Mouse (Mus musculus) stomach, embryonic 15.5 days (tissue): ENCODE measurements around the gene Gpr22. TPM values are rescaled to one million over a fixed set of nuclear protein-coding genes. Genes with fewer than 3 reads are reported as not detected.

Experiments
- ATAC-seq: fragments of 200-750 bp; cut with Nextera tagmentation; 2 replicates; pipeline ENCODE4 v1.8.0; 2017; ENCODE audit warnings: low read depth, moderate number of reproducible peaks, moderate TSS enrichment; ENCODE audit not compliant: insufficient read depth, low FRiP score
- H3K27ac ChIP-seq: fragments of 300-500 bp; sonication (generic); 2 replicates; pipeline ENCODE4 v1.5.1; 2015; ENCODE audit warnings: mild to moderate bottlenecking, inconsistent platforms
- H3K27me3 ChIP-seq: fragments of 300-500 bp; sonication (generic); replicated peaks from 2 replicates; pipeline ENCODE4 v1.6.1; 2015; ENCODE audit warnings: inconsistent platforms
- H3K36me3 ChIP-seq: fragments of 300-500 bp; sonication (generic); 2 replicates; pipeline ENCODE4 v1.6.1; 2015; ENCODE audit warnings: inconsistent platforms
- H3K4me1 ChIP-seq: fragments of 300-500 bp; sonication (generic); 2 replicates; pipeline ENCODE4 v1.6.1; 2015; ENCODE audit warnings: inconsistent platforms
- H3K4me2 ChIP-seq: fragments of 300-500 bp; sonication (generic); 2 replicates; pipeline ENCODE4 v1.6.1; 2015; ENCODE audit warnings: mild to moderate bottlenecking, inconsistent platforms
- H3K4me3 ChIP-seq: fragments of 300-500 bp; sonication (generic); replicated peaks from 2 replicates; pipeline ENCODE4 v1.5.1; 2015; ENCODE audit warnings: inconsistent platforms
- H3K9ac ChIP-seq: fragments of 300-500 bp; sonication (generic); 2 replicates; pipeline ENCODE4 v1.6.1; 2015; ENCODE audit warnings: inconsistent platforms
- H3K9me3 ChIP-seq: fragments of 300-500 bp; sonication (generic); 2 replicates; pipeline ENCODE4 v1.6.1; 2016; ENCODE audit warnings: inconsistent platforms
- WGBS: fragments of 180-500 bp; shearing (Covaris S2); methylation state at CpG from one replicate; pipeline ENCODE4 v1.1.7; 2015; 5-methylcytosine and 5-hydroxymethylcytosine counted together
- polyA plus RNA-seq: library from polyadenylated mRNA; unstranded; fragments of >200 nt; fragmentation: Nextera tagmentation; extraction: Ambion mirVana; gene quantifications from 2 replicates; pipeline ENCODE4 v1.2.1, GENCODE M21; 2015

The Gpr22 gene
- polyA plus RNA-seq, 1 experiment from 2014 or later = 5.6 TPM

GRCm38 (mm10) chr12:31712727-31713126 is 1.0 kb downstream of the Gpr22 start:
- Histone ChIP-seq H3K4me2 (no peak overlapping the region), H3K27me3 (no peaks in the 10 kb centered on the region), H3K9ac (no peak overlapping the region), H3K36me3 (no peaks in the 10 kb centered on the region), H3K27ac (no peak overlapping the region), H3K9me3 (no peaks in the 10 kb centered on the region), H3K4me1 (no peaks in the 10 kb centered on the region), H3K4me3 (no peak overlapping the region)
- WGBS = 60% methylated on average over 4 of the region's 4 CpGs
- no peak for ATAC-seq

- Histone ChIP-seq H3K4me3 (no peak overlapping the region), H3K4me2 (no peak overlapping the region), H3K36me3 (no peaks in the 10 kb centered on the region), H3K9me3 (no peaks in the 10 kb centered on the region), H3K27ac (no peak overlapping the region), H3K9ac (no peak overlapping the region), H3K27me3 (no peaks in the 10 kb centered on the region), H3K4me1 (no peaks in the 10 kb centered on the region)
- 44% methylated on average over 5 of the region's 5 CpGs for WGBS
- ATAC-seq = no peak
Observed at GRCm38 (mm10) chr12:31712233-31712632, 1.5 kb downstream of the Gpr22 start.

GRCm38 (mm10) chr12:31709665-31710064 is 4.1 kb downstream of the Gpr22 start:
- H3K9me3 ChIP-seq = no peaks in the 10 kb centered on the region
- H3K4me3 ChIP-seq = no peak overlapping the region
- 90% methylated on average over 6 of the region's 6 CpGs for WGBS
- H3K27me3 ChIP-seq = no peaks in the 10 kb centered on the region
- H3K27ac ChIP-seq = no peak overlapping the region
- ATAC-seq = no peak
- no peaks in the 10 kb centered on the region for H3K4me1 ChIP-seq
- H3K36me3 ChIP-seq = no peaks in the 10 kb centered on the region
- H3K4me2 ChIP-seq = no peak overlapping the region
- H3K9ac ChIP-seq = no peak overlapping the region

- no peaks in the 10 kb centered on the region for H3K4me1 ChIP-seq
- no peaks in the 10 kb centered on the region for H3K36me3 ChIP-seq
- ATAC-seq = no peak
- H3K9ac ChIP-seq = no peak overlapping the region
- no peak overlapping the region for H3K4me3 ChIP-seq
- no peak overlapping the region for H3K4me2 ChIP-seq
- no peaks in the 10 kb centered on the region for H3K27me3 ChIP-seq
- H3K9me3 ChIP-seq = no peaks in the 10 kb centered on the region
- 48% methylated on average over 1 of the region's 1 CpGs for WGBS
- no peak overlapping the region for H3K27ac ChIP-seq
Observed at GRCm38 (mm10) chr12:31707531-31707930, 6.2 kb downstream of the Gpr22 start.

GRCm38 (mm10) chr12:31706168-31706567 is 7.6 kb downstream of the Gpr22 start:
- H3K4me2 ChIP-seq = no peak overlapping the region
- ATAC-seq = no peak
- 40% methylated on average over 2 of the region's 2 CpGs for WGBS
- H3K4me1 ChIP-seq = no peaks in the 10 kb centered on the region
- no peak overlapping the region for H3K9ac ChIP-seq
- H3K4me3 ChIP-seq = no peak overlapping the region
- no peaks in the 10 kb centered on the region for H3K9me3 ChIP-seq
- no peaks in the 10 kb centered on the region for H3K27me3 ChIP-seq
- H3K36me3 ChIP-seq = no peaks in the 10 kb centered on the region
- no peak overlapping the region for H3K27ac ChIP-seq

- Histone ChIP-seq H3K27me3 (no peaks in the 10 kb centered on the region), H3K4me1 (no peaks in the 10 kb centered on the region), H3K4me2 (no peak overlapping the region), H3K9ac (no peak overlapping the region), H3K4me3 (no peak overlapping the region), H3K9me3 (no peaks in the 10 kb centered on the region), H3K27ac (no peak overlapping the region), H3K36me3 (no peaks in the 10 kb centered on the region)
- ATAC-seq = no peak
- 83% methylated on average over 6 of the region's 6 CpGs for WGBS
Observed at GRCm38 (mm10) chr12:31703904-31704303, 9.8 kb downstream of the Gpr22 start.

GRCm38 (mm10) chr12:31701411-31701810 is 12.3 kb downstream of the Gpr22 start:
- Histone ChIP-seq H3K4me3 (no peak overlapping the region), H3K27me3 (no peaks in the 10 kb centered on the region), H3K36me3 (no peaks in the 10 kb centered on the region), H3K4me1 (no peaks in the 10 kb centered on the region), H3K27ac (no peak overlapping the region), H3K4me2 (no peak overlapping the region), H3K9me3 (no peaks in the 10 kb centered on the region), H3K9ac (no peak overlapping the region)
- no peak for ATAC-seq
- 64% methylated on average over 5 of the region's 5 CpGs for WGBS

GRCm38 (mm10) chr12:31700623-31701347 is 13.0 kb downstream of the Gpr22 start:
- Histone ChIP-seq H3K9ac (no peak overlapping the region), H3K4me2 (no peak overlapping the region), H3K4me1 (no peaks in the 10 kb centered on the region), H3K4me3 (no peak overlapping the region), H3K27me3 (no peaks in the 10 kb centered on the region), H3K9me3 (no peaks in the 10 kb centered on the region), H3K27ac (no peak overlapping the region), H3K36me3 (no peaks in the 10 kb centered on the region)
- WGBS = 59% methylated on average over 5 of the region's 5 CpGs
- no peak for ATAC-seq

- Histone ChIP-seq H3K36me3 (no peaks in the 10 kb centered on the region), H3K4me3 (no peak overlapping the region), H3K4me2 (no peak overlapping the region), H3K4me1 (no peaks in the 10 kb centered on the region), H3K27me3 (no peaks in the 10 kb centered on the region), H3K27ac (no peak overlapping the region), H3K9ac (no peak overlapping the region), H3K9me3 (no peaks in the 10 kb centered on the region)
- WGBS = 91% methylated on average over 1 of the region's 1 CpGs
- no peak for ATAC-seq
Observed at GRCm38 (mm10) chr12:31693278-31693677, 20.5 kb downstream of the Gpr22 start.

GRCm38 (mm10) chr12:31686679-31687078 is 27.1 kb downstream of the Gpr22 start:
- H3K27me3 ChIP-seq = no peaks in the 10 kb centered on the region
- 93% methylated on average over 3 of the region's 3 CpGs for WGBS
- no peak overlapping the region for H3K9ac ChIP-seq
- no peak overlapping the region for H3K4me3 ChIP-seq
- H3K4me2 ChIP-seq = no peak overlapping the region
- no peaks in the 10 kb centered on the region for H3K4me1 ChIP-seq
- H3K9me3 ChIP-seq = no peaks in the 10 kb centered on the region
- H3K27ac ChIP-seq = no peak overlapping the region
- no peaks in the 10 kb centered on the region for H3K36me3 ChIP-seq
- ATAC-seq = no peak

GRCm38 (mm10) chr12:31667187-31667586 is 46.6 kb downstream of the Gpr22 start:
- Histone ChIP-seq H3K4me3 (no peak overlapping the region), H3K4me2 (no peak overlapping the region), H3K27ac (no peak overlapping the region), H3K27me3 (no peaks in the 10 kb centered on the region), H3K36me3 (no peaks in the 10 kb centered on the region), H3K4me1 (no peaks in the 10 kb centered on the region), H3K9me3 (no peaks in the 10 kb centered on the region), H3K9ac (no peak overlapping the region)
- WGBS = 75% methylated on average over 3 of the region's 3 CpGs
- ATAC-seq = no peak

GRCm38 (mm10) chr12:31665999-31666398 is 47.7 kb downstream of the Gpr22 start:
- 72% methylated on average over 6 of the region's 6 CpGs for WGBS
- 0 out of 2 replicates have a peak, but pooled peaks cover 2% of the 10 kb centered on the region for H3K36me3 ChIP-seq

More at GRCm38 (mm10) chr12:31665999-31666398, 47.7 kb downstream of the Gpr22 start:
- no peak overlapping the region for H3K4me2 ChIP-seq
- no peaks in the 10 kb centered on the region for H3K27me3 ChIP-seq
- H3K4me1 ChIP-seq = no peaks in the 10 kb centered on the region
- H3K4me3 ChIP-seq = no peak overlapping the region
- no peak for ATAC-seq
- H3K27ac ChIP-seq = no peak overlapping the region
- no peak overlapping the region for H3K9ac ChIP-seq
- H3K9me3 ChIP-seq = no peaks in the 10 kb centered on the region
